In genomic region chr13:81279351-81279736, GRCm38 (mm10) we compare ENCODE assay signal across 20 mouse cellular contexts.
A peak's percentile ranks its signal among the peaks of the same experiment; 100 is the strongest.
DNase-seq lines count a peak whose midpoint lies in the region; ATAC-seq and TF ChIP-seq lines count a peak whose summit lies in the region.
"Had no signal": no experiment of that assay in that cellular context is flagged by ENCODE, and none has a peak within 500 bp of the region (broad histone marks: within the 10 kb centered on the region; RNA-seq: fewer than 3 reads in every experiment).

No protein-coding gene starts in this region.

- H3K4me3 ChIP-seq in kidney, embryonic 16.5 days (ENCODE audit: low read length): no peak overlapping the region
- no peak overlapping the region for H3K4me3 ChIP-seq in midbrain, embryonic 14.5 days (replicated peaks; ENCODE audit: low read depth, low read length)
- no peak overlapping the region for H3K4me3 ChIP-seq in midbrain, embryonic 16.5 days (ENCODE audit: low read depth, low read length)
- no peak overlapping the region for H3K4me3 ChIP-seq in intestine, postnatal 0 days (ENCODE audit: low read depth, low read length)
- H3K4me3 ChIP-seq: layer of hippocampus, adult 2 months; left cerebral cortex, adult 2 months; limb, embryonic 12.5 days; lung, embryonic 15.5 days; midbrain, embryonic 12.5 days had no signal

- TF ChIP-seq CTCF in intestine, postnatal 0 days (IDR thresholded peaks at IDR 0.05; ENCODE audit: low read depth): no peak

- no peaks in the 10 kb centered on the region for H3K27me3 ChIP-seq in kidney, embryonic 16.5 days (ENCODE audit: insufficient read depth, low read length)
- H3K27me3 ChIP-seq in midbrain, embryonic 14.5 days (ENCODE audit: control insufficient read depth, insufficient read depth, low read length): no peaks in the 10 kb centered on the region
- no peaks in the 10 kb centered on the region for H3K27me3 ChIP-seq in midbrain, embryonic 16.5 days (ENCODE audit: control insufficient read depth, insufficient read depth, low read depth, low read length)
- no peaks in the 10 kb centered on the region for H3K27me3 ChIP-seq in intestine, postnatal 0 days (replicated peaks; ENCODE audit: control insufficient read depth, insufficient read depth, low read length)
- H3K27me3 ChIP-seq: limb, embryonic 12.5 days; lung, embryonic 15.5 days; midbrain, embryonic 12.5 days had no signal

- no peaks in the 10 kb centered on the region for H3K9me3 ChIP-seq in kidney, embryonic 16.5 days (ENCODE audit: low read length)
- no peaks in the 10 kb centered on the region for H3K9me3 ChIP-seq in midbrain, embryonic 14.5 days (ENCODE audit: control insufficient read depth, low read length)
- H3K9me3 ChIP-seq in midbrain, embryonic 16.5 days (replicated peaks; ENCODE audit: control insufficient read depth, low read length, poor library complexity, severe bottlenecking): no peaks in the 10 kb centered on the region
- no peaks in the 10 kb centered on the region for H3K9me3 ChIP-seq in intestine, postnatal 0 days (ENCODE audit: control insufficient read depth)
- H3K9me3 ChIP-seq: G1E; limb, embryonic 12.5 days; lung, embryonic 15.5 days; midbrain, embryonic 12.5 days had no signal

- H3K9ac ChIP-seq in kidney, embryonic 16.5 days (replicated peaks; ENCODE audit: low read length): no peak overlapping the region
- H3K9ac ChIP-seq in midbrain, embryonic 14.5 days (replicated peaks; ENCODE audit: low read length): no peak overlapping the region
- H3K9ac ChIP-seq in midbrain, embryonic 16.5 days (ENCODE audit: low read depth, low read length): no peak overlapping the region
- no peak overlapping the region for H3K9ac ChIP-seq in intestine, postnatal 0 days (ENCODE audit: low read depth, low read length)
- H3K9ac ChIP-seq: limb, embryonic 12.5 days; lung, embryonic 15.5 days; midbrain, embryonic 12.5 days had no signal

- ATAC-seq in kidney, embryonic 16.5 days (ENCODE audit: low FRiP score, low TSS enrichment): no peak
- ATAC-seq in midbrain, embryonic 14.5 days (ENCODE audit: low FRiP score, low TSS enrichment): no peak
- no peak for ATAC-seq in midbrain, embryonic 16.5 days
- 0 out of 2 replicates have a peak, but pooled peaks have one; percentile 64 for ATAC-seq in intestine, postnatal 0 days
- ATAC-seq: hindbrain, embryonic 16.5 days had no signal

- no peak overlapping the region for H3K27ac ChIP-seq in kidney, embryonic 16.5 days (ENCODE audit: low read length)
- H3K27ac ChIP-seq in midbrain, embryonic 14.5 days (replicated peaks; ENCODE audit: low read depth, low read length): no peak overlapping the region
- H3K27ac ChIP-seq in midbrain, embryonic 16.5 days (ENCODE audit: low read length): no peak overlapping the region
- no peak overlapping the region for H3K27ac ChIP-seq in intestine, postnatal 0 days (ENCODE audit: low read depth, low read length)
- H3K27ac ChIP-seq: layer of hippocampus, adult 2 months; left cerebral cortex, adult 2 months; limb, embryonic 12.5 days; lung, embryonic 15.5 days; midbrain, embryonic 12.5 days had no signal

- WGBS in kidney, embryonic 16.5 days: 68% methylated on average over 5 of the region's 5 CpGs
- WGBS in midbrain, embryonic 14.5 days: 83% methylated on average over 5 of the region's 5 CpGs
- WGBS in midbrain, embryonic 16.5 days: 73% methylated on average over 5 of the region's 5 CpGs
- 46% methylated on average over 5 of the region's 5 CpGs for WGBS in intestine, postnatal 0 days

- H3K36me3 ChIP-seq in kidney, embryonic 16.5 days (ENCODE audit: insufficient read depth, low read length): no peaks in the 10 kb centered on the region
- no peaks in the 10 kb centered on the region for H3K36me3 ChIP-seq in midbrain, embryonic 14.5 days (ENCODE audit: control insufficient read depth, insufficient read depth, low read length)
- no peaks in the 10 kb centered on the region for H3K36me3 ChIP-seq in midbrain, embryonic 16.5 days (ENCODE audit: control insufficient read depth, insufficient read depth, low read length)
- H3K36me3 ChIP-seq in intestine, postnatal 0 days (ENCODE audit: control insufficient read depth, insufficient read depth): no peaks in the 10 kb centered on the region
- H3K36me3 ChIP-seq: G1E; limb, embryonic 12.5 days; lung, embryonic 15.5 days had no signal

- peak; percentile 4 to 29 for DNase-seq in kidney, postnatal 36 days
- peak; percentile 12 for DNase-seq in midbrain, embryonic 14.5 days
- DNase-seq in T-cell, adult 2 months (ENCODE audit: low spot score): no peak
- no peak for DNase-seq in layer of hippocampus, postnatal 14 days (ENCODE audit: low spot score in 2 of 2)
- DNase-seq: adrenal gland, adult 2 months; cerebellum, adult 8-10 months; heart, postnatal 36 days; spleen, adult 18-20 months; thymus, postnatal 36 days had no signal

- no peak overlapping the region for H3K4me2 ChIP-seq in kidney, embryonic 16.5 days (replicated peaks; ENCODE audit: low read depth, low read length)
- no peak overlapping the region for H3K4me2 ChIP-seq in midbrain, embryonic 14.5 days (ENCODE audit: low read length)
- H3K4me2 ChIP-seq in midbrain, embryonic 16.5 days (ENCODE audit: low read length): no peak overlapping the region
- peak overlapping the region; percentile 7; the same call in 1 of the 2 replicates for H3K4me2 ChIP-seq in intestine, postnatal 0 days (replicated peaks; ENCODE audit: low read depth)
- H3K4me2 ChIP-seq: heart, embryonic 11.5 days; limb, embryonic 12.5 days; lung, embryonic 15.5 days; midbrain, embryonic 12.5 days had no signal

- no peaks in the 10 kb centered on the region for H3K4me1 ChIP-seq in kidney, embryonic 16.5 days (ENCODE audit: insufficient read depth, low read length)
- no peaks in the 10 kb centered on the region for H3K4me1 ChIP-seq in midbrain, embryonic 14.5 days (ENCODE audit: control insufficient read depth, insufficient read depth, low read length)
- H3K4me1 ChIP-seq in midbrain, embryonic 16.5 days (ENCODE audit: control insufficient read depth, insufficient read depth, low read length): no peaks in the 10 kb centered on the region
- no peaks in the 10 kb centered on the region for H3K4me1 ChIP-seq in intestine, postnatal 0 days (replicated peaks; ENCODE audit: control insufficient read depth, insufficient read depth, low read length)
- H3K4me1 ChIP-seq: limb, embryonic 12.5 days; midbrain, embryonic 12.5 days had no signal

Comparison
In these comparisons a context has a peak if more than half of its experiments do, and no peak if none do; other contexts are left out.
1. DNase-seq: peak in kidney, postnatal 36 days (2 of 2) and midbrain, embryonic 14.5 days (single experiment); none in T-cell, adult 2 months (single experiment) and layer of hippocampus, postnatal 14 days (0 of 2).